Mouse (Mus musculus) thymus, postnatal 0 days (tissue): ENCODE measurements around the gene Grik3. TPM values are rescaled to one million over a fixed set of nuclear protein-coding genes. Genes with fewer than 3 reads are reported as not detected.

ENCODE experiments used
- DNase-seq: peaks from one replicate; pipeline ENCODE4 v3.0.0-alpha.2; 2015; ENCODE audit warnings: low spot score
- polyA plus RNA-seq: library from polyadenylated mRNA; unstranded; fragments of >200 nt; fragmentation: Nextera tagmentation; extraction: Ambion mirVana; gene quantifications from 2 replicates; pipeline ENCODE4 v1.2.1, GENCODE M21; 2015

Grik3 gene
- polyA plus RNA-seq, 1 experiment from 2014 or later: 0.03 TPM

DNA sequence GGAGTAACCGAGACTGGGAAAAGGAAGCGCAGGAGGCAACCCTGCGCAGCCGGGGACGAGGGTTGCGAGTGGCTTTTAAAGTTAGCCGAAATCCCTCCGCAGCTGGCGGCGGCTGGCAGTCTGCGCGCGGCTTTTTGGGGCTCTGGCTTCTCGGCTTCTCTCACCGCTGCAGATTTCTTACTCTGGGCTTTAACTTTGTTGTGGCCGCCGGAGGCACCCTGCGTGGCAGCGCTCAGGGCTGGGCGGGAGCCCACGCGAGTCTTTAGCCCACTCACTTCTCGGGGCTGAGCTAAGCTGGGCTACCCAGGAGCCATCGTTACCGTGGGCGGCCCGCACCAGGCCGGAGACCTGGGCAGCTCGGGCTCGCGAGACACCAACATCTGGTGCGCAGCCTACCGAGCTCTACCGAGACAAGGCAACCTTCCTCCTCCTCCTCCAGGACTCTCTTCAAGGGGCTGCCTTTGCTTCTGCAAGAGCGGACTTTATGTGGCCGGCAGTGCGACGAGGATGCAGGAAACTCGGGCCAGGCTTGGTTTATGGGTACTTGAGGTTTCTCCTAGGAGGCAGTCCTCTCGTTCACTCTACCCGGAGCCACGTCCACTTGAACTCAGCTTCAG is 1.1 kb downstream of the Grik3 start:
- no peak for DNase-seq

DNA sequence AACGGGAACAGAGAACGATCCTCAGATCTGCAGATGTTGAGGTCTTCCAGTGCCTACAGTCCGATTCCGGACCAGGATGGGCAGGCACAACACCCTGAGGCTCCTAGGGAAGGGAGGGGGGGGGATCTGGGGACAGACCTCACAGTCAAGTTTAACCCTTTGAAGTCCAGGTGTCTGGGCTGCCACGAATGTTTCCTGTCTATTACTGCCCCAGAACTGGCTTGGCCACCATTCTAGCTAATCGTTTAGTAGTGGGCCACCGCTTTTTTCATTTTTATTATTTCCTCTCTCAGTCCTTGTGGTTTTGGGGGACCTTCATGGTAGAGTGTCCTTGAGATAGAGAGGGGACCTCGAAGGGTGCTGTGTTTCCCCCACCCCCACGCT is 1.6 kb downstream of the Grik3 start:
- DNase-seq: no peak

DNA sequence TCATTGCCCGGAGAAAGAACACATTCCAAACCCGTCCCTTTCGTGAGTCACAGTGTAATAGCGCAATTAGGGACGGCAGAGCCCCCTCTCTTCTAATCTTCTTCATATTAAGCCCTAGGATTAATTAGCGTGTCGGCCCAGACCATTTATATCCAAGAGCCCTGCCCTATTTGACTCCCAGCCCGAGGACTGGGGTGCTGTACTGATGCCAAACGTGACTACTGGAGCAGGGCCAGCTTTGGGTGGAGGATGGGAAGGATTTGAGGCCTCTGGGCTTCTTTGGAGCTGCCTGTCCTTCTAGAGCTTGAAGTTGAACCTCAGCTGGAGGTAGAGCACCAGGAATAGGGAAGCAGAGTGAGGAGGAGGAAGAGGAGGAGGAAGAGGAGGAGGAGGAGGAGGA is 2.2 kb downstream of the Grik3 start:
- no peak for DNase-seq

DNA sequence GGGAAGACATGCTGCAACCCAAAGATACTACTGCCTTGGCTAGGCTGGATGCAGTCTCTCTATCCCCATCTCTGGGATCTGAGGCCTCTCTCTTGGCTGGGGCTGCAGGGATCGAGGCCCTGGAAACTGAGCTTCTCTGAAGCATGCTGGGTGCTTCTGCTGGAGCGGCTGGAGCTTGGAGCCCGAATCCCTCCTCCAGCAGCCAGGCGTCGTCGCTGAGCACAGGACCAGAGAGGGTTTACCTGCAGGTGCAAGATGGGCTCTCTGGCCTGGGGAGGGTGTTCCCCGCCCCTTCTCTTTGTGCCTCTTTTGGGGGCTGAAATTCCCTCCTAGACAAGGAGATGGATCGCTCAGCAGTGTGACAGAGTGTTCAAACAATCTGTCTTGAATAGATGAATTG is 2.6 kb downstream of the Grik3 start:
- DNase-seq: no peak

GRCm38 (mm10) chr4:125495477-125495876 is 5.0 kb downstream of the Grik3 start:
- no peak for DNase-seq

- no peak for DNase-seq
Measured at GRCm38 (mm10) chr4:125497001-125497400, 6.5 kb downstream of the Grik3 start.

DNA sequence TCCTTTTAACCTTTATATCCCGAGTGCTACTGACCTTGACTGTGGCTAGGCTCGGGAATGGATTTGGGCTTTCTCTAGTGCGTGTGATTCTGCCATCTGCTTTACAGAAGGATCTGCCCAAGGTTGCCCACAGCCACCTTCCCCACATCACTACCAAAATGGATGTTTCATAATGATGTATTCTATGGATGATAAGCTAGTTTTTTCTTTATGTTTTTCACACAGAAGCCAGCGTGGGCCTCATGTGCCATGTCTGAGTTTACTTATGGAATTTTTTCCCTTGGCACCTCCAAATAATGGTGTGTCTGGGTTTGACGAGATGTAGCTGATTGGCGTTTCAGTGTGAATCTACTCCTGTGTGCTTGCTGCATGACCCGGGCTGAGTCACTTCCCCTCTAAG is 7.0 kb downstream of the Grik3 start:
- DNase-seq: no peak

DNA sequence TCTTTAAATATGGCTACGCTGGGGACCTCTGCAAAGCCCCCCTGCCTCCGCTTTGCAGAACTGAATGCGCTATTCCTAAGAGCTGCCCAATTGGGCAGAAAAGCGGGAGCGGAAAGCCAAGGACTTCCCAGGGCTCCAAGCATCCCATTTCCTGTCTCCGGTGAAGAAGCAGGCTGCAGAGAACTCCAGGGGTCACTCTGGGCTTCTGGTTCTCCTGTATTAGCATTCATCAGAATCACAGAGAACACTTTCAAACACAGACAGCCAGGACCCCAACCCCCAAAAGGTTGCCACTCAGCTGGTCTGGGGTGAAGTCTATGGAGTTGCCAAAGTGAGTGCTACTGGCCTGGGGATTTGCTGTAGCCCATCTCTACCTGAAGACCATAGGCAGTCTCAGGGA is 8.4 kb downstream of the Grik3 start:
- no peak for DNase-seq

- DNase-seq: no peak
Measured at GRCm38 (mm10) chr4:125502861-125503260, 12.4 kb downstream of the Grik3 start.

- no peak for DNase-seq
Measured at GRCm38 (mm10) chr4:125512434-125512833, 21.9 kb downstream of the Grik3 start.

DNA sequence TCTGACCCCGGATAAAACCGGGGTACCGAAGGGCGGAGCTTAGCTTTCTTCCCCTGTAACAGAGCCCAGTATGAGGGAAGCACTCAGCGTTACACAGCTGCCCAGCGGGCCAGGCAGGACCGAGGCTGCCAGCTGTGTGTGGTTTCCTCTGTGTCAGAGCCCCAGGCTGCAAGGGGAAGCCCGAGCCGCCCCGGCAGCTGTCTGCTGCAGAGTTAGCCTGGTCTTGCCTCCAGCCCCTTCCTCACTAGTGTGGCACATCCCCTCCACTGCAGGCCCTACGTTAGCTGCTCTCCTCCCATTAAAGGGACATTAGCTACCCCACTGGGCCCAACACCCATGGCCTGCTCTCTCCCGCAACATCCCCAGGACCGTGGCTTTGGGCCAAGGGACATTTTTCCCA is 25.1 kb downstream of the Grik3 start:
- no peak for DNase-seq

GRCm38 (mm10) chr4:125516612-125517011 is 26.1 kb downstream of the Grik3 start:
- no peak for DNase-seq

DNA sequence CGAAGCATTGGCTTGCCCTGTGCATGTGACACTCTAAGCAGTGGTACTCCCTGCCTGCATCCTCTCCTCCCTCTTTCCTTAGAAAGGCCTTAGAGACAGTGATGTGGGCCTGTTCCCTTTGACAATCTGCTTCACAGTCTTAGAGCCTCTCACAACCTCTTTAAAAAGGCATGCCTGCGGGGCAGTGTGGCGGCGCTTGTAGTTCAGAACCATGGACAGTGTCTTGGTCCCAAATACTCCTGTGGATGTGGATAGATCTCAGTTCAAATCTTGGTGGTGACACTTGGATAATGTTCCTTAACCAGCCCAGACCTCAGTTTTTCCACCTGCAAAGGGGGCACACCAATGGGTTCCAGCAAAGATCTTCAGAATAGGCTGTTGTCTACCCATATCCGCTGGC is 28.4 kb downstream of the Grik3 start:
- no peak for DNase-seq

- no peak for DNase-seq
Measured at GRCm38 (mm10) chr4:125522931-125523330, 32.4 kb downstream of the Grik3 start.

GRCm38 (mm10) chr4:125525266-125525665 is 34.8 kb downstream of the Grik3 start:
- DNase-seq: no peak

GRCm38 (mm10) chr4:125526425-125526824 is 35.9 kb downstream of the Grik3 start:
- no peak for DNase-seq

DNA sequence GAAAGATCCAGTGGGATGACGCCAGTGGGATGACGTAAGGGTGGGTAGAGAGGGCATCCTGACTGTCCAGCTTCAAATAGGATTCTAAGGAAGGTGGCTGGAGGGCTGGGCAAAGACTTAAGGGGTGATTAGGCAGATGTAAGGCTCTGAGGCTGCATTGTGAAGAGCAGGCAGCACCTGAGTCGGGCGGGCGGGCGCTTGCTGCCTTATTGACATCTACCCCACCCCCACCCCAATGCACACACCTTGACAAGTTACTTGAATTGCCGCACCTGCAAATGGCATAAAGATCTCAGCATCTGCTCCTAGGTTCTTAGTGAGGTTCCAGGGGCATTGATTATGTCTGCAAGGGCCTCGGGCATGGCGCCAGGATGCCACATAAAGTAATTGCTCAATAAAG is 43.5 kb downstream of the Grik3 start:
- no peak for DNase-seq

DNA sequence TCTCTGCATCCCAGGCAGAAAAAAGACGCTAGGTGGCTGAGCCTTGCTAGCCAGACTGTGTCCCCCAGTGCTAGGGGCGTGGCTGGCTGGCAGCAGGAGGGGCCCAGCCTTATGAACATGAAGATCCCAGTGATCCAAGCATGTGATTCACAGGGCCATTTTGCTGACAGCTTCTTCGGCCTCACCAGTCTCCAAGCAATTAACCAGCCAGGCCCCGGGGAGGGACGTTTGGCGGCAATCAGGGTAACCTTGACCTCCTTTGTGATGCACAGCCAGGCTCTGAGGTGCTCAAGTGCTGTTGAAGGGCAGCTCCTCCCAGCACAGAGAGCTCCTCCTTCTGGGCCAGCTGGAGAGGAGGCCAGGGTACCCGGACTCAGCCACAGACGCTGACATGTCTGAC is 43.9 kb downstream of the Grik3 start:
- no peak for DNase-seq

DNA sequence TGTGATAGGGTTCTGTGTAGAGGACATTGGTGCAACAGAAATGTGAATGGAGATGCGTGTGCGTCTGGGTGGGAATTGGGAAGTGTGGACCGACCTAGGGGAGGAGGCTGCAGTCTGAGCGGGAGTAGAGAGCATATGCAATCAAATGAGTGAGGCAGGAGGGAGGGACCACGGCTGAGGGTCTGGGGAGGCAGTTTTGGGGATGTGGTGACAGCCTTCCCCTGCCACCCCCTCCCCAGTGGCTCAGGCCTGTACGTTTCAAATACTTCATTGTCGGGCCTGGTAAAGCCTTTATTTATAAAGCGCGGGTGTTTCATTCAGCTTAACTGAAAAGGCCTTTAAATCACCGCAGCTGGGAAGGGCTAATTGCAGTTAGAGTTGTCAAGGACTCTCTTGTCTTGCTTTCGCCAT is 44.5 kb downstream of the Grik3 start:
- no peak for DNase-seq

DNA sequence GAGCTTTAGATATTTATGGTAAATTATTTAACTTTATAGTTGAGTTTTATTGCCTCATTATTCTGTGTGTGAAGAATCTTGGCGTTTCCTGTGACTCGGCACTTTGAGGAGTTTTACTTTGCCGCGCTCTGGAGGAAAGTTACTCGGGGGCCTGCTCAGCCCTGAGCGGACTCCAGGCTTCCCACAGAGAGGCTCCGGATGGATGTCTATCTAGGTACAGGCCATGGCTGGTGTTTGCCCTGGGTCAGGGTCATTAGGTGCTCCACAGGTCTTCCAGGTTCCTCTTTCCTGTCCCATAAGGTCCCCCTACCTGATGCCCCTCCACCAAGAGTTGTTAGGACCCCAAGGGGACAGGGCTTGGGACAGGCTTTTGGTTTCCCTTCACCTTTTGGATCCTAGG is 45.0 kb downstream of the Grik3 start:
- DNase-seq: no peak

GRCm38 (mm10) chr4:125535977-125536376 is 45.5 kb downstream of the Grik3 start:
- DNase-seq: no peak

DNA sequence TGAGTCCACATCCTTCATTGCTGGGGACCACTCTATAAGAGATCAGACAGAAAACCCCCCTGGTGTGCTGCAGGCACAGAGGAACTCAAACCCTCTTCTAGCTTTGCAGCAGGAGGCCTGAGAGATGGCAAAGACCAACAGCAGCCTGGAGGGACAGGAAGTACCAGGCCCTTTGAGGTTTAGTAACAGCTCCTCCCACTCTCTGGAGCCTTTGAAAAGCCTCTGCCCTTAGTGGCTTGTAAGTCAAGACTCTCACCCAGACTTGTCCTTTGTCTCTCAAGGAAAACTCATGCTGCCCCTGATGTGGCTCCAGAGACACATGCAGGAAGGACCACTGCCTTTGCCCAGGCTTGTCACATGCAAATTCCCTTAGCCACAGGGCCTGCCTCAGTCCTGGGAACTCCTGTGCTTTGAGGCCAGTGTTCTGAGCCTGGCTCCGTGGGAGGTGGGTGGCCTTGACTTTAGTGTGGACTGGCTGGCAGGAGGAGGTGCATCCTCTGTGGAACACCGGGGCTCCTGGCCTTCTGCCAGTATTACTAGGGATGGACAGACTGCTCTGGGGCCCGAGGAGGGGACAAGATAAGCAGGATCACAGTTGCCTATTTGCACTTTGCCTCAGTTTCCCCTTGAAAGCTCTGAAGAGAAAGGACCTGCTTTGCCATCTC is 47.9 kb downstream of the Grik3 start:
- DNase-seq: no peak

DNA sequence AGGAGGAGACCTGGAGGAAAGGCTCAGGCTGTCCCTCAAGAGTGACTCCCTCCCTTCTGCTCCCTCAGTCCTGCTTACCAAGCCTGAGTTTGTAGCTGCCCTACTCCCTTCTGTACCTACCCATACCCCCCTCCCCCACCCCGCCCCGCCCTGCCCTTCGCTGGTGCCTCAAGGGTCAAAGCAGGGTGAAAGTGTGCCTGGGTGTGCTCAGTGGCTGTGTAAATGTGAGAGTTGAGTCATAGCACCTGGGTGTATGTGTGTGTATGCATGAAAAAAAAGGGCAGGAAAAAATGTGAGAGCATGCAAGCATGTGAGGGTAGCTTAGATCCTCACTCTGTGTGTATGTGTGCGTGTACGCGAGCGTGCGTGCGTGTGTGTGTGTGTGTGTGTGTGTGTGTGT is 49.1 kb downstream of the Grik3 start:
- DNase-seq: no peak

DNA sequence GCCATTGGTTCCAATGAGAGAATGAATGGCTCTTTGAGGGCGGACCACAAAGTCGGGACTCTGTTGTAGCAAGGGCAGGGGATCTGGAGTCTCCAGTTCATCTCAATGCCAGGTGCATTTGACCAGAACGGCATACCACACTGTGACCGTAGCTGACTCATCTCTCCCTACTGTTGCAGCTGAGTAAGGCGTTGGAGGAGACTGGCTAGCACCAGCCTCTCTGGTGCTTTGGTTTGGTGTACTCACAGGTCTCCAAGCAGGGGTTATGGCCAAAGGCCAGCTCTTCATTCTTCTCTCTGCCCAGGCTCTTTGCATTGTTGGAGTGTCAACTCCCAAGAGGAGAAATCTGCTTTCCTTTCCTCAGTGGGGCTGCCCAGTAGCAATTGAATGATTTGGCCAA is 52.7 kb downstream of the Grik3 start:
- no peak for DNase-seq
